Mouse (Mus musculus) heart, embryonic 13.5 days (tissue): ENCODE measurements around the gene St8sia1. TPM values are rescaled to one million over a fixed set of nuclear protein-coding genes. Genes with fewer than 3 reads are reported as not detected.
"Not testable (repeated sequence)": the region's sequence is repeated elsewhere in the genome, so short reads cannot be mapped to it uniquely, and the experiment has no call there.

Experiments used
- ATAC-seq: fragments of 200-750 bp; cut with Nextera tagmentation; 2 replicates; pipeline ENCODE4 v1.8.0; 2017; ENCODE audit warnings: moderate TSS enrichment; ENCODE audit not compliant: insufficient number of reproducible peaks, low FRiP score, low TSS enrichment; ENCODE audit errors: extremely low read depth
- H3K27ac ChIP-seq: fragments of 300-500 bp; sonication (generic); replicated peaks from 2 replicates; pipeline ENCODE4 v1.5.1; 2015; ENCODE audit warnings: moderate library complexity, mild to moderate bottlenecking, inconsistent platforms
- H3K27me3 ChIP-seq: fragments of 300-500 bp; sonication (generic); replicated peaks from 2 replicates; pipeline ENCODE4 v1.6.1; 2015; ENCODE audit warnings: mild to moderate bottlenecking, inconsistent platforms
- H3K36me3 ChIP-seq: fragments of 300-500 bp; sonication (generic); 2 replicates; pipeline ENCODE4 v1.6.1; 2015; ENCODE audit warnings: mild to moderate bottlenecking, inconsistent platforms
- H3K4me1 ChIP-seq: fragments of 300-500 bp; sonication (generic); 2 replicates; pipeline ENCODE4 v1.6.1; 2015; ENCODE audit warnings: inconsistent platforms
- H3K4me2 ChIP-seq: fragments of 300-500 bp; sonication (generic); 2 replicates; pipeline ENCODE4 v1.6.1; 2015; ENCODE audit warnings: inconsistent platforms, mild to moderate bottlenecking, moderate library complexity
- H3K4me3 ChIP-seq: fragments of 300-500 bp; sonication (generic); 2 replicates; pipeline ENCODE4 v1.5.1; 2015; ENCODE audit warnings: moderate library complexity, mild to moderate bottlenecking, inconsistent platforms
- H3K9ac ChIP-seq: fragments of 300-500 bp; sonication (generic); 2 replicates; pipeline ENCODE4 v1.6.1; 2015; ENCODE audit warnings: inconsistent platforms, mild to moderate bottlenecking, moderate library complexity
- H3K9me3 ChIP-seq: fragments of 300-500 bp; sonication (generic); 2 replicates; pipeline ENCODE4 v1.6.1; 2016; ENCODE audit warnings: inconsistent platforms
- WGBS: fragments of 180-500 bp; shearing (Covaris S2); methylation state at CpG from one replicate; pipeline ENCODE4 v1.1.7; 2015; ENCODE audit warnings: mixed read lengths; 5-methylcytosine and 5-hydroxymethylcytosine counted together
- polyA plus RNA-seq: library from polyadenylated mRNA; unstranded; fragments of >200 nt; fragmentation: Nextera tagmentation; extraction: Ambion mirVana; gene quantifications from 2 replicates; pipeline ENCODE4 v1.2.1, GENCODE M21; 2015

Gene St8sia1
- polyA plus RNA-seq = 2.0 and 2.2 TPM in 2 replicates

GRCm38 (mm10) chr6:142964076-142964530 is at the start of gene St8sia1:
TSS of gene St8sia1 (minus strand) at chr6:142964452.
- Histone ChIP-seq H3K4me3 (peak within 1 kb of the TSS; percentile 66), H3K4me2 (peak within 1 kb of the TSS; percentile 96), H3K9me3 (no peaks in the 10 kb centered on the region), H3K4me1 (peaks cover 5% of the 10 kb centered on the region; the same call in 1 of the 2 replicates), H3K36me3 (no peaks in the 10 kb centered on the region), H3K27ac (0 out of 2 replicates have a peak within 1 kb of the TSS, but pooled peaks have one; percentile 6), H3K9ac (peak within 1 kb of the TSS; percentile 76), H3K27me3 (peaks cover 25% of the 10 kb centered on the region)
- under 1% methylated on average over 44 of the region's 45 CpGs for WGBS
- ATAC-seq = 0 out of 2 replicates have a peak, but pooled peaks have one; percentile 38

- peaks cover 14% of the 10 kb centered on the region for H3K4me1 ChIP-seq
- H3K9me3 ChIP-seq = peaks cover 4% of the 10 kb centered on the region; the same call in 1 of the 2 replicates
- no peak overlapping the region for H3K27ac ChIP-seq
- ATAC-seq = no peak
- no peaks in the 10 kb centered on the region for H3K27me3 ChIP-seq
- no peak overlapping the region for H3K9ac ChIP-seq
- 88% methylated on average over 15 of the region's 15 CpGs for WGBS
- peaks cover 48% of the 10 kb centered on the region for H3K36me3 ChIP-seq
- no peak overlapping the region for H3K4me3 ChIP-seq
- H3K4me2 ChIP-seq = no peak overlapping the region
These were observed 48.4 kb upstream of the St8sia1 start for GRCm38 (mm10) chr6:143012513-143013215.

GRCm38 (mm10) chr6:143008865-143009264 is 44.6 kb upstream of the St8sia1 start:
- no peak for ATAC-seq
- 83% methylated on average over 5 of the region's 5 CpGs for WGBS
- no peak overlapping the region for H3K27ac ChIP-seq
- H3K9ac ChIP-seq = no peak overlapping the region
- peaks cover 47% of the 10 kb centered on the region for H3K36me3 ChIP-seq
- H3K4me3 ChIP-seq = no peak overlapping the region
- no peaks in the 10 kb centered on the region for H3K27me3 ChIP-seq
- H3K4me2 ChIP-seq = no peak overlapping the region
- H3K9me3 ChIP-seq = peaks cover 13% of the 10 kb centered on the region; the same call in 1 of the 2 replicates
- peaks cover 13% of the 10 kb centered on the region; the same call in 1 of the 2 replicates for H3K4me1 ChIP-seq

GRCm38 (mm10) chr6:143005209-143005608 is 41.0 kb upstream of the St8sia1 start:
- H3K4me1 ChIP-seq = peaks cover 16% of the 10 kb centered on the region
- ATAC-seq, H3K9ac ChIP-seq, H3K27ac ChIP-seq, H3K4me2 ChIP-seq, H3K4me3 ChIP-seq, H3K27me3 ChIP-seq: not testable (repeated sequence)
- WGBS = 85% methylated on average over 9 of the region's 9 CpGs
- peaks cover 18% of the 10 kb centered on the region for H3K36me3 ChIP-seq
- peaks cover 13% of the 10 kb centered on the region; the same call in 1 of the 2 replicates for H3K9me3 ChIP-seq

- Histone ChIP-seq H3K4me2 (no peak overlapping the region), H3K9ac (no peak overlapping the region), H3K4me1 (peaks cover 15% of the 10 kb centered on the region), H3K27ac (no peak overlapping the region), H3K27me3 (no peaks in the 10 kb centered on the region), H3K9me3 (peaks cover 13% of the 10 kb centered on the region; the same call in 1 of the 2 replicates), H3K36me3 (peaks cover 14% of the 10 kb centered on the region), H3K4me3 (no peak overlapping the region)
- 69% methylated on average over 9 of the region's 9 CpGs for WGBS
- no peak for ATAC-seq
These were observed 40.5 kb upstream of the St8sia1 start for GRCm38 (mm10) chr6:143004801-143005200.

- H3K4me3 ChIP-seq = no peak overlapping the region
- H3K36me3 ChIP-seq = no peaks in the 10 kb centered on the region
- H3K27me3 ChIP-seq = no peaks in the 10 kb centered on the region
- no peak for ATAC-seq
- no peak overlapping the region for H3K27ac ChIP-seq
- no peak overlapping the region for H3K9ac ChIP-seq
- WGBS = 56% methylated on average over 12 of the region's 12 CpGs
- no peaks in the 10 kb centered on the region for H3K9me3 ChIP-seq
- H3K4me1 ChIP-seq = peaks cover 31% of the 10 kb centered on the region
- no peak overlapping the region for H3K4me2 ChIP-seq
These were observed 34.2 kb upstream of the St8sia1 start for GRCm38 (mm10) chr6:142998221-142998999.

GRCm38 (mm10) chr6:142996887-142997286 is 32.6 kb upstream of the St8sia1 start:
- Histone ChIP-seq H3K4me3 (no peak overlapping the region), H3K9me3 (no peaks in the 10 kb centered on the region), H3K36me3 (no peaks in the 10 kb centered on the region), H3K4me1 (peaks cover 27% of the 10 kb centered on the region), H3K4me2 (no peak overlapping the region), H3K27ac (no peak overlapping the region), H3K27me3 (no peaks in the 10 kb centered on the region), H3K9ac (no peak overlapping the region)
- ATAC-seq = no peak
- 77% methylated on average over 3 of the region's 3 CpGs for WGBS

- peak overlapping the region; percentile 7; the same call in 1 of the 2 replicates for H3K27ac ChIP-seq
- H3K4me3 ChIP-seq = no peak overlapping the region
- H3K4me1 ChIP-seq = peaks cover 32% of the 10 kb centered on the region
- H3K36me3 ChIP-seq = no peaks in the 10 kb centered on the region
- 56% methylated on average over 5 of the region's 5 CpGs for WGBS
- no peaks in the 10 kb centered on the region for H3K27me3 ChIP-seq
- no peak overlapping the region for H3K4me2 ChIP-seq
- ATAC-seq = no peak
- H3K9ac ChIP-seq = no peak overlapping the region
- H3K9me3 ChIP-seq = no peaks in the 10 kb centered on the region
These were observed 31.3 kb upstream of the St8sia1 start for GRCm38 (mm10) chr6:142995567-142995966.

- no peaks in the 10 kb centered on the region for H3K27me3 ChIP-seq
- peaks cover 32% of the 10 kb centered on the region for H3K4me1 ChIP-seq
- ATAC-seq = no peak
- H3K9me3 ChIP-seq = no peaks in the 10 kb centered on the region
- no peaks in the 10 kb centered on the region for H3K36me3 ChIP-seq
- H3K4me2 ChIP-seq = no peak overlapping the region
- WGBS = 50% methylated on average over 7 of the region's 7 CpGs
- H3K9ac ChIP-seq = no peak overlapping the region
- H3K4me3 ChIP-seq = no peak overlapping the region
- H3K27ac ChIP-seq = peak overlapping the region; percentile 7; the same call in 1 of the 2 replicates
These were observed 30.6 kb upstream of the St8sia1 start for GRCm38 (mm10) chr6:142994821-142995220.

GRCm38 (mm10) chr6:142993705-142994698 is 29.8 kb upstream of the St8sia1 start:
- no peaks in the 10 kb centered on the region for H3K9me3 ChIP-seq
- H3K4me2 ChIP-seq = peak overlapping the region; percentile 25
- no peak overlapping the region for H3K9ac ChIP-seq
- H3K36me3 ChIP-seq = no peaks in the 10 kb centered on the region
- H3K27me3 ChIP-seq = no peaks in the 10 kb centered on the region
- H3K27ac ChIP-seq = peak overlapping the region; percentile 70
- no peak for ATAC-seq
- 24% methylated on average over 14 of the region's 14 CpGs for WGBS
- peaks cover 30% of the 10 kb centered on the region for H3K4me1 ChIP-seq
- no peak overlapping the region for H3K4me3 ChIP-seq
